Mouse (Mus musculus): ENCODE data around the gene Cys1. TPM values are rescaled to one million over a fixed set of nuclear protein-coding genes. Genes with fewer than 3 reads are reported as not detected.
"Not testable (repeated sequence)": the region's sequence is repeated elsewhere in the genome, so short reads cannot be mapped to it uniquely, and the experiment has no call there.

Cys1 gene
- polyA plus RNA-seq, 1 experiment from 2014 or later, result 2.1 TPM

- Histone ChIP-seq H3K4me3 (ENCODE audit: low read depth, low read length) (no peak overlapping the region), H3K36me3 (ENCODE audit: control insufficient read depth, insufficient read depth, low read length) (no peaks in the 10 kb centered on the region), H3K27me3 (replicated peaks; ENCODE audit: control insufficient read depth, insufficient read depth, low read length) (no peaks in the 10 kb centered on the region), H3K9me3 (ENCODE audit: control insufficient read depth, low read length) (no peaks in the 10 kb centered on the region), H3K9ac (ENCODE audit: low read length) (no peak overlapping the region), H3K4me2 (ENCODE audit: low read length) (no peak overlapping the region), H3K27ac (ENCODE audit: low read depth) (no peak overlapping the region), H3K4me1 (replicated peaks; ENCODE audit: control insufficient read depth, insufficient read depth, low read length) (no peaks in the 10 kb centered on the region)
- 65% methylated on average over 1 of the region's 1 CpGs for WGBS
- DNase-seq (ENCODE audit: low spot score), result no peak
- no peak for ATAC-seq (replicated peaks; ENCODE audit: low FRiP score, low TSS enrichment, low read depth)
Measured at GRCm38 (mm10) chr12:24644125-24644571, 37.5 kb downstream of the Cys1 start.

- ATAC-seq (replicated peaks; ENCODE audit: low FRiP score, low TSS enrichment, low read depth) (no peak), DNase-seq (ENCODE audit: low spot score) (no peak)
- H3K27ac ChIP-seq (ENCODE audit: low read depth), result no peak overlapping the region
- no peaks in the 10 kb centered on the region for H3K36me3 ChIP-seq (ENCODE audit: control insufficient read depth, insufficient read depth, low read length)
- no peak overlapping the region for H3K9ac ChIP-seq (ENCODE audit: low read length)
- no peak overlapping the region for H3K4me3 ChIP-seq (ENCODE audit: low read depth, low read length)
- 72% methylated on average over 4 of the region's 4 CpGs for whole genome bisulfite sequencing
- no peaks in the 10 kb centered on the region for H3K27me3 ChIP-seq (replicated peaks; ENCODE audit: control insufficient read depth, insufficient read depth, low read length)
- H3K4me1 ChIP-seq (replicated peaks; ENCODE audit: control insufficient read depth, insufficient read depth, low read length), result no peaks in the 10 kb centered on the region
- H3K4me2 ChIP-seq (ENCODE audit: low read length), result no peak overlapping the region
- no peaks in the 10 kb centered on the region for H3K9me3 ChIP-seq (ENCODE audit: control insufficient read depth, low read length)
Measured at GRCm38 (mm10) chr12:24642370-24642802, 39.2 kb downstream of the Cys1 start.

GRCm38 (mm10) chr12:24638787-24639186 is 42.8 kb downstream of the Cys1 start:
- not testable (repeated sequence) for H3K9me3 ChIP-seq (ENCODE audit: control insufficient read depth, low read length); H3K4me1 ChIP-seq (replicated peaks; ENCODE audit: control insufficient read depth, insufficient read depth, low read length); DNase-seq (ENCODE audit: low spot score); ATAC-seq (replicated peaks; ENCODE audit: low FRiP score, low TSS enrichment, low read depth); H3K9ac ChIP-seq (ENCODE audit: low read length); H3K36me3 ChIP-seq (ENCODE audit: control insufficient read depth, insufficient read depth, low read length); H3K27me3 ChIP-seq (replicated peaks; ENCODE audit: control insufficient read depth, insufficient read depth, low read length); H3K4me3 ChIP-seq (ENCODE audit: low read depth, low read length); H3K27ac ChIP-seq (ENCODE audit: low read depth); H3K4me2 ChIP-seq (ENCODE audit: low read length)
- 95% methylated on average over 10 of the region's 10 CpGs for WGBS

- Histone ChIP-seq H3K4me2 (ENCODE audit: low read length) (no peak overlapping the region), H3K4me1 (replicated peaks; ENCODE audit: control insufficient read depth, insufficient read depth, low read length) (no peaks in the 10 kb centered on the region), H3K4me3 (ENCODE audit: low read depth, low read length) (no peak overlapping the region), H3K9ac (ENCODE audit: low read length) (no peak overlapping the region), H3K9me3 (ENCODE audit: control insufficient read depth, low read length) (no peaks in the 10 kb centered on the region), H3K36me3 (ENCODE audit: control insufficient read depth, insufficient read depth, low read length) (no peaks in the 10 kb centered on the region), H3K27me3 (replicated peaks; ENCODE audit: control insufficient read depth, insufficient read depth, low read length) (no peaks in the 10 kb centered on the region), H3K27ac (ENCODE audit: low read depth) (no peak overlapping the region)
- WGBS, result 87% methylated on average over 3 of the region's 3 CpGs
- ATAC-seq (replicated peaks; ENCODE audit: low FRiP score, low TSS enrichment, low read depth) (no peak), DNase-seq (ENCODE audit: low spot score) (no peak)
Measured at GRCm38 (mm10) chr12:24634648-24635047, 47.0 kb downstream of the Cys1 start.

GRCm38 (mm10) chr12:24634212-24634611 is 47.4 kb downstream of the Cys1 start:
- ATAC-seq (replicated peaks; ENCODE audit: low FRiP score, low TSS enrichment, low read depth) (no peak), DNase-seq (ENCODE audit: low spot score) (no peak)
- H3K4me3 ChIP-seq (ENCODE audit: low read depth, low read length), result no peak overlapping the region
- WGBS, result 74% methylated on average over 4 of the region's 4 CpGs
- H3K4me1 ChIP-seq (replicated peaks; ENCODE audit: control insufficient read depth, insufficient read depth, low read length), result no peaks in the 10 kb centered on the region
- H3K36me3 ChIP-seq (ENCODE audit: control insufficient read depth, insufficient read depth, low read length), result no peaks in the 10 kb centered on the region
- H3K27ac ChIP-seq (ENCODE audit: low read depth), result no peak overlapping the region
- no peaks in the 10 kb centered on the region for H3K9me3 ChIP-seq (ENCODE audit: control insufficient read depth, low read length)
- H3K9ac ChIP-seq (ENCODE audit: low read length), result no peak overlapping the region
- H3K4me2 ChIP-seq (ENCODE audit: low read length), result no peak overlapping the region
- no peaks in the 10 kb centered on the region for H3K27me3 ChIP-seq (replicated peaks; ENCODE audit: control insufficient read depth, insufficient read depth, low read length)

GRCm38 (mm10) chr12:24633753-24634191 is 47.8 kb downstream of the Cys1 start:
- Histone ChIP-seq H3K36me3 (ENCODE audit: control insufficient read depth, insufficient read depth, low read length) (no peaks in the 10 kb centered on the region), H3K4me2 (ENCODE audit: low read length) (no peak overlapping the region), H3K27ac (ENCODE audit: low read depth) (no peak overlapping the region), H3K4me3 (ENCODE audit: low read depth, low read length) (no peak overlapping the region), H3K4me1 (replicated peaks; ENCODE audit: control insufficient read depth, insufficient read depth, low read length) (no peaks in the 10 kb centered on the region), H3K9me3 (ENCODE audit: control insufficient read depth, low read length) (no peaks in the 10 kb centered on the region), H3K9ac (ENCODE audit: low read length) (no peak overlapping the region), H3K27me3 (replicated peaks; ENCODE audit: control insufficient read depth, insufficient read depth, low read length) (no peaks in the 10 kb centered on the region)
- DNase-seq (ENCODE audit: low spot score) (no peak), ATAC-seq (replicated peaks; ENCODE audit: low FRiP score, low TSS enrichment, low read depth) (no peak)
- 71% methylated on average over 1 of the region's 1 CpGs for WGBS

GRCm38 (mm10) chr12:24632404-24632803 is 49.2 kb downstream of the Cys1 start:
- no peak overlapping the region for H3K4me2 ChIP-seq (ENCODE audit: low read length)
- H3K36me3 ChIP-seq (ENCODE audit: control insufficient read depth, insufficient read depth, low read length), result no peaks in the 10 kb centered on the region
- ATAC-seq (replicated peaks; ENCODE audit: low FRiP score, low TSS enrichment, low read depth) (no peak), DNase-seq (ENCODE audit: low spot score) (no peak)
- H3K27me3 ChIP-seq (replicated peaks; ENCODE audit: control insufficient read depth, insufficient read depth, low read length), result no peaks in the 10 kb centered on the region
- H3K9me3 ChIP-seq (ENCODE audit: control insufficient read depth, low read length), result no peaks in the 10 kb centered on the region
- 65% methylated on average over 4 of the region's 4 CpGs for WGBS
- H3K9ac ChIP-seq (ENCODE audit: low read length), result no peak overlapping the region
- no peak overlapping the region for H3K27ac ChIP-seq (ENCODE audit: low read depth)
- no peaks in the 10 kb centered on the region for H3K4me1 ChIP-seq (replicated peaks; ENCODE audit: control insufficient read depth, insufficient read depth, low read length)
- H3K4me3 ChIP-seq (ENCODE audit: low read depth, low read length), result no peak overlapping the region

- ATAC-seq (replicated peaks; ENCODE audit: low FRiP score, low TSS enrichment, low read depth) (no peak), DNase-seq (ENCODE audit: low spot score) (no peak)
- H3K36me3 ChIP-seq (ENCODE audit: control insufficient read depth, insufficient read depth, low read length), result no peaks in the 10 kb centered on the region
- no peak overlapping the region for H3K4me3 ChIP-seq (ENCODE audit: low read depth, low read length)
- no peak overlapping the region for H3K9ac ChIP-seq (ENCODE audit: low read length)
- H3K9me3 ChIP-seq (ENCODE audit: control insufficient read depth, low read length), result no peaks in the 10 kb centered on the region
- H3K27me3 ChIP-seq (replicated peaks; ENCODE audit: control insufficient read depth, insufficient read depth, low read length), result no peaks in the 10 kb centered on the region
- no peaks in the 10 kb centered on the region for H3K4me1 ChIP-seq (replicated peaks; ENCODE audit: control insufficient read depth, insufficient read depth, low read length)
- no peak overlapping the region for H3K4me2 ChIP-seq (ENCODE audit: low read length)
- 76% methylated on average over 1 of the region's 1 CpGs for WGBS
- H3K27ac ChIP-seq (ENCODE audit: low read depth), result no peak overlapping the region
Measured at GRCm38 (mm10) chr12:24630220-24630619, 51.4 kb downstream of the Cys1 start.

- H3K27me3 ChIP-seq (replicated peaks; ENCODE audit: control insufficient read depth, insufficient read depth, low read length), result no peaks in the 10 kb centered on the region
- no peaks in the 10 kb centered on the region for H3K9me3 ChIP-seq (ENCODE audit: control insufficient read depth, low read length)
- DNase-seq (ENCODE audit: low spot score), result no peak
- no peaks in the 10 kb centered on the region for H3K36me3 ChIP-seq (ENCODE audit: control insufficient read depth, insufficient read depth, low read length)
- H3K9ac ChIP-seq (ENCODE audit: low read length), result no peak overlapping the region
- H3K4me3 ChIP-seq (ENCODE audit: low read depth, low read length), result no peak overlapping the region
- H3K27ac ChIP-seq (ENCODE audit: low read depth), result no peak overlapping the region
- no peaks in the 10 kb centered on the region for H3K4me1 ChIP-seq (replicated peaks; ENCODE audit: control insufficient read depth, insufficient read depth, low read length)
- 59% methylated on average over 3 of the region's 3 CpGs for WGBS
- no peak for ATAC-seq (replicated peaks; ENCODE audit: low FRiP score, low TSS enrichment, low read depth)
- H3K4me2 ChIP-seq (ENCODE audit: low read length), result no peak overlapping the region
Measured at GRCm38 (mm10) chr12:24627215-24627614, 54.4 kb downstream of the Cys1 start.

Data from intestine, embryonic 14.5 days (tissue).